Mouse (Mus musculus): ENCODE data around the gene Cadps.

GRCm38 (mm10) chr14:12869605-12870004 lies 46.7 kb upstream of the Cadps start:
- TF ChIP-seq CTCF (IDR thresholded peaks at IDR 0.05; ENCODE audit: extremely low read depth, insufficient read depth, low read length) (no peak), POLR2A (IDR thresholded peaks at IDR 0.05; ENCODE audit: extremely low read depth, insufficient read depth, low read length) (no peak)
